Mouse (Mus musculus): ENCODE results near the gene Ccnc.

Gene Ccnc

GRCm38 (mm10) chr4:21727615-21728165, at the start of gene Ccnc:
Gene Ccnc (plus strand): TSS chr4:21727701.
- in situ Hi-C loops (cut with MboI, MseI) = no loop called here

GRCm38 (mm10) chr4:21678101-21678974, 49.2 kb upstream of the Ccnc start:
- in situ Hi-C loops (cut with MboI, MseI) = no loop called here

- in situ Hi-C loops (cut with MboI, MseI) = no loop called here
Measured at GRCm38 (mm10) chr4:21678975-21679623, 48.4 kb upstream of the Ccnc start.

- in situ Hi-C loops (cut with MboI, MseI) = loop anchor here (10.0 kb wide), 1 partner anchor 815 kb away; no protein-coding TSS in a partner anchor
Measured at GRCm38 (mm10) chr4:21679624-21680480, 47.6 kb upstream of the Ccnc start.

GRCm38 (mm10) chr4:21680971-21681370, 46.5 kb upstream of the Ccnc start:
- in situ Hi-C loops (cut with MboI, MseI) = loop anchor here (10.0 kb wide), 1 partner anchor 814 kb away; no protein-coding TSS in a partner anchor

GRCm38 (mm10) chr4:21682421-21683150, 44.9 kb upstream of the Ccnc start:
- in situ Hi-C loops (cut with MboI, MseI) = loop anchor here (10.0 kb wide), 1 partner anchor 812 kb away; no protein-coding TSS in a partner anchor

GRCm38 (mm10) chr4:21684341-21684970, 43.0 kb upstream of the Ccnc start:
- in situ Hi-C loops (cut with MboI, MseI) = loop anchor here (10.0 kb wide), 1 partner anchor 810 kb away; no protein-coding TSS in a partner anchor

GRCm38 (mm10) chr4:21685595-21686091, 41.9 kb upstream of the Ccnc start, which contains the start of gene Prdm13:
Gene Prdm13 (minus strand): TSS chr4:21685963.
- in situ Hi-C loops (cut with MboI, MseI) = loop anchor here (10.0 kb wide), 1 partner anchor 809 kb away; no protein-coding TSS in a partner anchor

- in situ Hi-C loops (cut with MboI, MseI) = loop anchor here (10.0 kb wide), 1 partner anchor 808 kb away; no protein-coding TSS in a partner anchor
Measured at GRCm38 (mm10) chr4:21686416-21686815, 41.1 kb upstream of the Ccnc start.

- in situ Hi-C loops (cut with MboI, MseI) = loop anchor here (10.0 kb wide), 1 partner anchor 808 kb away; no protein-coding TSS in a partner anchor
Measured at GRCm38 (mm10) chr4:21686934-21687333, 40.6 kb upstream of the Ccnc start.

GRCm38 (mm10) chr4:21687783-21688702, 39.5 kb upstream of the Ccnc start:
- in situ Hi-C loops (cut with MboI, MseI) = loop anchor here (10.0 kb wide), 1 partner anchor 807 kb away; no protein-coding TSS in a partner anchor

- in situ Hi-C loops (cut with MboI, MseI) = loop anchor here (10.0 kb wide), 1 partner anchor 806 kb away; no protein-coding TSS in a partner anchor
Measured at GRCm38 (mm10) chr4:21688703-21689200, 38.7 kb upstream of the Ccnc start.

- in situ Hi-C loops (cut with MboI, MseI) = loop anchor here (10.0 kb wide), 1 partner anchor 805 kb away; no protein-coding TSS in a partner anchor
Measured at GRCm38 (mm10) chr4:21689492-21689941, 38.0 kb upstream of the Ccnc start.

- in situ Hi-C loops (cut with MboI, MseI) = loop anchor here (5.0 to 10.0 kb wide), 3 partner anchors 93 to 785 kb away; no protein-coding TSS in a partner anchor
Measured at GRCm38 (mm10) chr4:21690221-21690620, 37.3 kb upstream of the Ccnc start.

GRCm38 (mm10) chr4:21695638-21696254, 31.8 kb upstream of the Ccnc start:
- in situ Hi-C loops (cut with MboI, MseI) = loop anchor here (10.0 kb wide), 2 partner anchors 161 to 779 kb away; no protein-coding TSS in a partner anchor

- in situ Hi-C loops (cut with MboI, MseI) = no loop called here
Measured at GRCm38 (mm10) chr4:21705046-21705445, 22.5 kb upstream of the Ccnc start.

GRCm38 (mm10) chr4:21712147-21712546, 15.4 kb upstream of the Ccnc start:
- in situ Hi-C loops (cut with MboI, MseI) = no loop called here
